ENCODE assay signal across 9 mouse cellular contexts in the genomic region with DNA sequence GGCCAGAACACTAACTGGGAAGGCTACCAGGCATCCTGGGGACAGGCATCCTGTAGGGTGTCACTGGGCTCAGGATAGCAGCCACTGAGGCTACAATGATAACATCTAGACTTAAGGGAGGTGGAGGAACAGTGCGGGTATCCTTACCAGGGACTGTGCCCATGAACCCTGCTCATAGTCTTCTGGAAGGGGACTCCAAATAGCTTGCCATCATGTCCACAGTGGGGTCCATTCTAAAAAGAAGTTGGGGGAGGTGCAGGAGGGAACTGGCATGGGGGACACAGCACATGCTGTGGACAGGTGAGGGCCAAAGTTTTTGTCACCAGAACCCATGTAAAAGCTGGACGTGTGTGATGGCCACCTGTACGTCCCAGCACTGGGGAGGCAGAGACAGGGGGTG. TPM values are rescaled to one million over a fixed set of nuclear protein-coding genes. Genes with fewer than 3 reads are reported as not detected.
DNase-seq lines count a peak whose midpoint lies in the region; ATAC-seq and TF ChIP-seq lines count a peak whose summit lies in the region.
"Had no signal": no experiment of that assay in that cellular context is flagged by ENCODE, and none has a peak within 500 bp of the region (broad histone marks: within the 10 kb centered on the region; RNA-seq: fewer than 3 reads in every experiment).

No protein-coding gene starts in this region.

- no peak for DNase-seq in heart, postnatal 25 days (ENCODE audit: low spot score)
- DNase-seq in liver, embryonic 11.5 days (ENCODE audit: low spot score), result no peak
- no peak for DNase-seq in cerebellum, adult 2 months
- DNase-seq in embryo, embryonic 10.5 days (ENCODE audit: low spot score), result no peak

- no peak overlapping the region for H3K4me2 ChIP-seq in heart, embryonic 14.5 days (ENCODE audit: low read length)
- no peak overlapping the region for H3K4me2 ChIP-seq in liver, embryonic 12.5 days
- H3K4me2 ChIP-seq in liver, embryonic 11.5 days, result no peak overlapping the region
- H3K4me2 ChIP-seq in embryonic facial prominence, embryonic 15.5 days (replicated peaks), result no peak overlapping the region

- no peak overlapping the region for H3K9ac ChIP-seq in heart, embryonic 14.5 days (ENCODE audit: low read length)
- no peak overlapping the region for H3K9ac ChIP-seq in liver, embryonic 12.5 days
- no peak overlapping the region for H3K9ac ChIP-seq in liver, embryonic 11.5 days (ENCODE audit: low read depth, low read length)
- no peak overlapping the region for H3K9ac ChIP-seq in embryonic facial prominence, embryonic 15.5 days

- no peaks in the 10 kb centered on the region for H3K9me3 ChIP-seq in heart, embryonic 14.5 days (ENCODE audit: control insufficient read depth, low read length)
- no peaks in the 10 kb centered on the region for H3K9me3 ChIP-seq in liver, embryonic 12.5 days (replicated peaks)
- no peaks in the 10 kb centered on the region for H3K9me3 ChIP-seq in liver, embryonic 11.5 days (ENCODE audit: control insufficient read depth, low read length)
- H3K9me3 ChIP-seq in embryonic facial prominence, embryonic 15.5 days (replicated peaks), result no peaks in the 10 kb centered on the region

- peak overlapping the region; percentile 41 to 59 for H3K27ac ChIP-seq in heart, embryonic 14.5 days (replicated peaks in 1 of 2; ENCODE audit: control insufficient read depth in 1 of 2, insufficient read depth in 1 of 2, low read depth in 2 of 2, low read length in 2 of 2)
- H3K27ac ChIP-seq in liver, embryonic 12.5 days, result 0 out of 2 replicates have a peak overlapping the region, but pooled peaks have one; percentile 25
- no peak overlapping the region for H3K27ac ChIP-seq in liver, embryonic 11.5 days (ENCODE audit: low read depth, low read length)
- peak overlapping the region; percentile 77 for H3K27ac ChIP-seq in bone marrow, adult 2 months (ENCODE audit: control insufficient read depth, insufficient read depth, low read depth, low read length, poor library complexity)
- H3K27ac ChIP-seq in embryonic facial prominence, embryonic 15.5 days (replicated peaks), result 0 out of 2 replicates have a peak overlapping the region, but pooled peaks have one; percentile 39
- no peak overlapping the region for H3K27ac ChIP-seq in cerebellum, adult 2 months (ENCODE audit: insufficient read depth, low read length)

- no peak for ATAC-seq in heart, embryonic 14.5 days (ENCODE audit: insufficient number of reproducible peaks, insufficient read depth, low FRiP score, low read depth)
- ATAC-seq in liver, embryonic 12.5 days, result no peak
- ATAC-seq in liver, embryonic 11.5 days (replicated peaks; ENCODE audit: low FRiP score), result no peak
- ATAC-seq in embryonic facial prominence, embryonic 15.5 days (ENCODE audit: insufficient number of reproducible peaks, low FRiP score, low TSS enrichment, low read depth), result no peak
- ATAC-seq: activated CD4-positive, CD25-positive, alpha-beta regulatory T cell, adult 4 months had no signal

- intact Hi-C loops in heart, postnatal 25 days (cut with DNase I), result loop anchor here (2.0 kb wide), 1 partner anchor 24 kb away; no protein-coding TSS in a partner anchor

- H3K4me1 ChIP-seq in heart, embryonic 14.5 days (ENCODE audit: control insufficient read depth in 2 of 2, insufficient read depth in 2 of 2, low read length in 2 of 2), result peaks cover 14 to 25% of the 10 kb centered on the region in 2 experiments
- peaks cover 31% of the 10 kb centered on the region for H3K4me1 ChIP-seq in liver, embryonic 12.5 days
- H3K4me1 ChIP-seq in liver, embryonic 11.5 days (replicated peaks; ENCODE audit: control insufficient read depth, insufficient read depth, low read length), result peaks cover 12% of the 10 kb centered on the region
- H3K4me1 ChIP-seq in bone marrow, adult 2 months (ENCODE audit: control insufficient read depth, insufficient read depth, low read length), result peaks cover 1% of the 10 kb centered on the region; the same call in 1 of the 2 replicates
- no peaks in the 10 kb centered on the region for H3K4me1 ChIP-seq in embryonic facial prominence, embryonic 15.5 days
- no peaks in the 10 kb centered on the region for H3K4me1 ChIP-seq in cerebellum, adult 2 months (ENCODE audit: control insufficient read depth, insufficient read depth, low read length)

- TF ChIP-seq POLR2A in bone marrow, adult 2 months (IDR thresholded peaks at IDR 0.05; ENCODE audit: borderline replicate concordance, control insufficient read depth, low read depth, low read length), result no peak
- TF ChIP-seq POLR2A in cerebellum, adult 2 months (IDR thresholded peaks at IDR 0.05; ENCODE audit: borderline replicate concordance, insufficient read depth, low read length), result no peak

- no peak overlapping the region for H3K4me3 ChIP-seq in heart, embryonic 14.5 days (ENCODE audit: control insufficient read depth in 1 of 2, insufficient read depth in 1 of 2, low read depth in 1 of 2, low read length in 2 of 2)
- no peak overlapping the region for H3K4me3 ChIP-seq in liver, embryonic 12.5 days
- no peak overlapping the region for H3K4me3 ChIP-seq in liver, embryonic 11.5 days (ENCODE audit: low read depth, low read length)
- H3K4me3 ChIP-seq in bone marrow, adult 2 months (replicated peaks; ENCODE audit: control insufficient read depth, low read depth, low read length), result no peak overlapping the region
- no peak overlapping the region for H3K4me3 ChIP-seq in embryonic facial prominence, embryonic 15.5 days (replicated peaks)
- no peak overlapping the region for H3K4me3 ChIP-seq in cerebellum, adult 2 months (replicated peaks; ENCODE audit: insufficient read depth, low read depth, low read length)

- H3K27me3 ChIP-seq in heart, embryonic 14.5 days (ENCODE audit: control insufficient read depth, insufficient read depth, low read length), result no peaks in the 10 kb centered on the region
- no peaks in the 10 kb centered on the region for H3K27me3 ChIP-seq in liver, embryonic 12.5 days (replicated peaks)
- no peaks in the 10 kb centered on the region; the same call in 1 of the 2 replicates for H3K27me3 ChIP-seq in liver, embryonic 11.5 days (replicated peaks; ENCODE audit: control insufficient read depth, insufficient read depth, low read length)
- no peaks in the 10 kb centered on the region for H3K27me3 ChIP-seq in embryonic facial prominence, embryonic 15.5 days
- H3K27me3 ChIP-seq in cerebellum, adult 2 months (ENCODE audit: control insufficient read depth, insufficient read depth, low read length), result no peaks in the 10 kb centered on the region

- H3K36me3 ChIP-seq in heart, embryonic 14.5 days (ENCODE audit: control insufficient read depth, insufficient read depth, low read length), result no peaks in the 10 kb centered on the region
- no peaks in the 10 kb centered on the region for H3K36me3 ChIP-seq in liver, embryonic 12.5 days
- H3K36me3 ChIP-seq in liver, embryonic 11.5 days (ENCODE audit: control insufficient read depth, insufficient read depth, low read length), result no peaks in the 10 kb centered on the region
- H3K36me3 ChIP-seq in embryonic facial prominence, embryonic 15.5 days, result no peaks in the 10 kb centered on the region

- WGBS in heart, embryonic 14.5 days, result 90% methylated on average over 3 of the region's 3 CpGs
- WGBS in liver, embryonic 12.5 days (ENCODE audit: insufficient replicate concordance), result 58% methylated on average over 3 of the region's 3 CpGs
- 73% methylated on average over 3 of the region's 3 CpGs for WGBS in liver, embryonic 11.5 days
- WGBS in bone marrow, adult 2 months, result 81% methylated on average over 3 of the region's 3 CpGs
- 90% methylated on average over 3 of the region's 3 CpGs for WGBS in embryonic facial prominence, embryonic 15.5 days
- 96% methylated on average over 3 of the region's 3 CpGs for WGBS in cerebellum, adult 2 months

- TF ChIP-seq CTCF in bone marrow, adult 2 months (IDR thresholded peaks at IDR 0.05; ENCODE audit: control insufficient read depth, insufficient read depth, low read length), result no peak
- no peak for TF ChIP-seq CTCF in cerebellum, adult 2 months (IDR thresholded peaks at IDR 0.05; ENCODE audit: borderline replicate concordance, insufficient read depth, low read depth, low read length)

RNA-seq across cellular contexts. Expression of gene Sik1, which starts 50.8 kb away (rescaled TPM):
- polyA plus RNA-seq in heart, embryonic 14.5 days (2014; fragmentation: Nextera tagmentation; extraction: Ambion mirVana), result 16.6 and 20.3 TPM in 2 replicates
- total RNA-seq in heart, postnatal 25 days (2021), result 10 to 100 TPM; 18.7 to 29.0 TPM
- 5.9 and 7.0 TPM in 2 replicates for polyA plus RNA-seq in liver, embryonic 12.5 days (2016; fragmentation: Nextera tagmentation; extraction: Ambion mirVana)
- polyA plus RNA-seq in liver, embryonic 11.5 days (2014; fragmentation: Nextera tagmentation; extraction: Ambion mirVana), result 10.4 and 11.2 TPM in 2 replicates
- 24.1 and 42.9 TPM in 2 replicates for polyA plus RNA-seq in bone marrow, adult 2 months (2011; ENCODE audit: insufficient read depth, insufficient read length, low replicate concordance, missing spikeins)
- polyA plus RNA-seq in embryonic facial prominence, embryonic 15.5 days (2015; fragmentation: Nextera tagmentation; extraction: Ambion mirVana), result 33.6 and 35.5 TPM in 2 replicates
- 5.0 and 5.2 TPM in 2 replicates for polyA plus RNA-seq in cerebellum, adult 2 months (2012; rRNA removed)

Comparison
In these comparisons a context has a peak if more than half of its experiments do, and no peak if none do; other contexts are left out.
1. H3K27ac ChIP-seq: peak in heart, embryonic 14.5 days (2 of 2), liver, embryonic 12.5 days (single experiment), bone marrow, adult 2 months (single experiment) and embryonic facial prominence, embryonic 15.5 days (single experiment); none in liver, embryonic 11.5 days (single experiment) and cerebellum, adult 2 months (single experiment).